Mouse (Mus musculus) small intestine, adult 2 months (tissue): ENCODE data around the gene Wnt10b. TPM values are rescaled to one million over a fixed set of nuclear protein-coding genes. Genes with fewer than 3 reads are reported as not detected.

Source experiments
- H3K27ac ChIP-seq: fragments of 200-500 bp; 2 replicates; pipeline ENCODE4 v1.5.1; 2012; ENCODE audit warnings: low read depth, low read length, control low read depth, inconsistent platforms; ENCODE audit not compliant: insufficient read depth
- H3K27me3 ChIP-seq: fragments of 200-500 bp; 2 replicates; pipeline ENCODE4 v1.6.1; 2012; ENCODE audit warnings: mild to moderate bottlenecking, moderate library complexity, low read length, inconsistent platforms; ENCODE audit not compliant: control insufficient read depth, insufficient read depth
- H3K36me3 ChIP-seq: fragments of 200-500 bp; 2 replicates; pipeline ENCODE4 v1.6.1; 2012; ENCODE audit warnings: mild to moderate bottlenecking, low read length, control low read depth, inconsistent platforms; ENCODE audit not compliant: control insufficient read depth, insufficient read depth
- H3K4me1 ChIP-seq: fragments of 200-500 bp; 2 replicates; pipeline ENCODE4 v1.6.1; 2012; ENCODE audit warnings: low read length, inconsistent platforms, mixed read lengths; ENCODE audit not compliant: control insufficient read depth, insufficient read depth, insufficient read length
- H3K4me3 ChIP-seq: fragments of 200-500 bp; 2 replicates; pipeline ENCODE4 v1.5.1; 2012; ENCODE audit warnings: low read depth, mild to moderate bottlenecking, control low read depth, inconsistent platforms, low read length, moderate library complexity
- CTCF ChIP-seq: fragments of 200-500 bp; IDR thresholded peaks from 2 replicates; pipeline ENCODE4 v1.5.1; 2012; ENCODE audit warnings: low read depth, mild to moderate bottlenecking, control low read depth, inconsistent platforms, low read length, moderate library complexity, mixed read lengths; ENCODE audit not compliant: insufficient replicate concordance, insufficient read length; ENCODE audit errors: extremely low read depth
- POLR2A ChIP-seq: fragments of 200-500 bp; IDR thresholded peaks from 2 replicates; pipeline ENCODE4 v1.6.1; 2012; ENCODE audit warnings: low read depth, mild to moderate bottlenecking, control low read depth, inconsistent platforms, low read length, moderate library complexity
- WGBS: fragments of 180-500 bp; shearing (Covaris S2); methylation state at CpG from one replicate; pipeline ENCODE4 v1.1.7; 2018; 5-methylcytosine and 5-hydroxymethylcytosine counted together
- polyA plus RNA-seq: library from polyadenylated mRNA; depleted of rRNA; stranded (reverse); fragments of >200 nt; gene quantifications from 2 replicates; pipeline ENCODE4 v1.2.3, GENCODE M21; 2012

Gene Wnt10b
- polyA plus RNA-seq, 1 experiment: 0.18 TPM

DNA sequence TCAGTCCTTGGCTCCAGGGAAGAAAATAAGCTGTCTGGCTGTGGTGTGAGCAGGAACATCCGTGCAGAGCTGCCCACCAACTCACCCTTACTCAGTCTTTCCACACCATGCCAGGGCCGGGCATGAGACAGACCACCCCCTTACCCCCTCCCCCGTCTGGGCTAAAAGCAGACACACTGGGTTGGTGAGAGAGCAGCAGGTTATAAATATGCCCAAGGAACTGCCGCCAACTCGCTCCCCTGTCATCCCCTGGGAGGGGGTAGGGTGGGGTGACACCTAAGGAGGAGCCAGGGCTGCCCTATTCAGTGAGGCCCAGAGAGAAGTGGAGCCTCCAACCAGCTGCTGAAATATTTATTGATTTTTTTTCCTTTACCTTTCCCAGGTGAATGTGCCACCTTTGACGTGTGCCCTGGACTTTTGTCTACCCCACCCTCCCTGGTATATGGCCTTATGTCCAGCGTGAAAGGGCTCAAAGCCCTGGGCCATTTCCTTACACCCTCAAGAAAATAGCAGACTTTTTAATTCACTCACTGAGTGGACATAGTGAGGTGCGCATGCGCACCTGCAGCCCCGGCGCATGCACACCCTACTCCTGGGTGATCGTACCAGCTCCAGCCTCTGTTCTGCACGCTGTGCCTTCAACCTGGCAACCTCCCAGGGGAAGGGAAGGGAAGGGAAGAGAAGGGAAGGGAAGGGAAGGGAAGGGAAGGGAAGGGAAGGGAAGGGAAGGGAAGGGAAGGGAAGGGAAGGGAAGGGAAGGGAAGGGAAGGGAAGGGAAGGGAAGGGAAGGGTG, 19.0 kb upstream of the Wnt10b start:
- Histone ChIP-seq H3K27ac (no peak overlapping the region), H3K27me3 (peaks cover 45% of the 10 kb centered on the region), H3K36me3 (no peaks in the 10 kb centered on the region), H3K4me3 (no peak overlapping the region), H3K4me1 (peaks cover 6% of the 10 kb centered on the region; the same call in 1 of the 2 replicates)
- 6% methylated on average over 13 of the region's 13 CpGs for WGBS
- no peak for TF ChIP-seq POLR2A
- TF ChIP-seq CTCF: no peak

DNA sequence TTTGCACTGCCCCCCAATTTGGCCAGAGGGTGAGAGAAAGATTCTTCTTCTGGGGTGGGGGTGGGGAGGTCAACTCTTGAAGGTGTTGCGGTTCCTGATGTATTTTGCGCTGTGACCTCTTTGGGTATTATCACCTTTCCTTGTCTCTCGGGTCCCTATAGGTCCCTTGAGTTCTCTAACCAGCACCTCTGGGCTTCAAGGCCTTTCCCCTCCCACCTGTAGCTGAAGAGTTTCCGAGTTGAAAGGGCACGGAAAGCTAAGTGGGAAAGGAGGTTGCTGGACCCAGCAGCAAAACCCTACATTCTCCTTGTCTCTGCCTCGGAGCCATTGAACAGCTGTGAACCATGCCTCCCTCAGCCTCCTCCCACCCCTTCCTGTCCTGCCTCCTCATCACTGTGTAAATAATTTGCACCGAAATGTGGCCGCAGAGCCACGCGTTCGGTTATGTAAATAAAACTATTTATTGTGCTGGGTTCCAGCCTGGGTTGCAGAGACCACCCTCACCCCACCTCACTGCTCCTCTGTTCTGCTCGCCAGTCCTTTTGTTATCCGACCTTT, 15.3 kb upstream of the Wnt10b start:
- Histone ChIP-seq H3K4me3 (no peak overlapping the region), H3K4me1 (peaks cover 18% of the 10 kb centered on the region), H3K27me3 (peaks cover 69% of the 10 kb centered on the region), H3K27ac (no peak overlapping the region), H3K36me3 (no peaks in the 10 kb centered on the region)
- TF ChIP-seq CTCF: no peak
- no peak for TF ChIP-seq POLR2A
- 7% methylated on average over 13 of the region's 13 CpGs for WGBS

DNA sequence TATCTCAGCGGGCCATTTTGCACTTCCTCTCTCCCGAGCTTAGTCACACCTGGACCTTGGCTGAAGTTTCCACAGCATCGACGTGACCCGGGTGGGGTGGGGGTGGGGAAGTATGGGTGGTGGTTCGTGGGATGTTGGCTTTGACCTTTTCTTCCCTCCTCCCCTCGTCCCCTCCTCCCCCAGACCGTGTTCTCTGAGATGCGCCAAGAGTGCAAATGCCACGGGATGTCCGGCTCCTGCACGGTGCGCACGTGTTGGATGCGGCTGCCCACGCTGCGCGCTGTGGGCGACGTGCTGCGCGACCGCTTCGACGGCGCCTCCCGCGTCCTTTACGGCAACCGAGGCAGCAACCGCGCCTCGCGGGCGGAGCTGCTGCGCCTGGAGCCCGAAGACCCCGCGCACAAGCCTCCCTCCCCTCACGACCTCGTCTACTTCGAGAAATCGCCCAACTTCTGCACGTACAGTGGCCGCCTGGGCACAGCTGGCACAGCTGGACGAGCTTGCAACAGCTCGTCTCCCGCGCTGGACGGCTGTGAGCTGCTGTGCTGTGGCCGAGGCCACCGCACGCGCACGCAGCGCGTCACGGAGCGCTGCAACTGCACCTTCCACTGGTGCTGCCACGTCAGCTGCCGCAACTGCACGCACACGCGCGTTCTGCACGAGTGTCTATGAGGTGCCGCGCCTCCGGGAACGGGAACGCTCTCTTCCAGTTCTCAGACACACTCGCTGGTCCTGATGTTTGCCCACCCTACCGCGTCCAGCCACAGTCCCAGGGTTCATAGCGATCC, 14.5 kb upstream of the Wnt10b start:
- TF ChIP-seq POLR2A (no peak), CTCF (no peak)
- WGBS: 2% methylated on average over 74 of the region's 75 CpGs

DNA sequence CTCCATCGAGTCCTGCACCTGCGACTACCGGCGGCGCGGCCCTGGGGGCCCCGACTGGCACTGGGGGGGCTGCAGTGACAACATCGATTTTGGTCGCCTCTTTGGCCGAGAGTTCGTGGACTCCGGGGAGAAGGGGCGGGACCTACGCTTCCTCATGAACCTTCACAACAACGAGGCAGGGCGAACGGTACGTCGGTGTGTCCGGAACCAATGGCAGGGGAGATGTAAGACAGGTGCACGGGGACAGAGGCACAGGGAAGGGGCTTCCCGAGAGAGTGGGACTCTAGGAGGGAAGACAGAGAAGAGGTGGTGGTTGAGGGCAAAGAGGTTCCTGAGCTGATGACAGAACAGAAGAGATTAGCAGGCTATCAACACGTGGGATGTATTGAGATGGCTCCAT, 13.8 kb upstream of the Wnt10b start:
- no peak for TF ChIP-seq CTCF
- Histone ChIP-seq H3K27me3 (peaks cover 71% of the 10 kb centered on the region), H3K27ac (no peak overlapping the region), H3K4me1 (peaks cover 18% of the 10 kb centered on the region), H3K4me3 (peak overlapping the region; percentile 4; the same call in 1 of the 2 replicates), H3K36me3 (no peaks in the 10 kb centered on the region)
- 2% methylated on average over 23 of the region's 23 CpGs for WGBS

More for the DNA sequence above, 14.5 kb upstream of the Wnt10b start:
- H3K4me1 ChIP-seq: peaks cover 18% of the 10 kb centered on the region
- no peak overlapping the region for H3K27ac ChIP-seq
- H3K36me3 ChIP-seq: no peaks in the 10 kb centered on the region
- peaks cover 73% of the 10 kb centered on the region for H3K27me3 ChIP-seq
- H3K4me3 ChIP-seq: peak overlapping the region; percentile 28

DNA sequence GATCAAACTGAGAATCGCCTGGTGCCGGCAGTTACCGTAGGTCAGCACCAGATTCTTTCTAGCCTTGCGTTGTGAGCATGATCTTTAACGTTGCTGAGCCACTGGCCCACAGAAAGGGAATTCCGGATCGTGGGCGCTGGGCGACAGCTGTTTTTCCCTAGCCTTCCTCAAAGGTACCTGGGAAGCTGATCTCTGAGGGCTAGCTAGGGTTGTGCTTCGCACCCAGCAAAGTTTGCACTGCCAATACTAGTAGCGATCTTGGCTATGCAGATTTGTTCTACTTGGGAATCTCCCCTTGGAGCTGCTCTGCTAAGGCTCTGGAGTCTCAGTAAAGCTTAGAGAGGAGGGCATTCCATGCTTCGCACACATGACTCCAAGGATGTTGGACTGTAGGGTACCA, 13.3 kb upstream of the Wnt10b start:
- peaks cover 65% of the 10 kb centered on the region for H3K27me3 ChIP-seq
- 1% methylated on average over 12 of the region's 12 CpGs for WGBS

DNA sequence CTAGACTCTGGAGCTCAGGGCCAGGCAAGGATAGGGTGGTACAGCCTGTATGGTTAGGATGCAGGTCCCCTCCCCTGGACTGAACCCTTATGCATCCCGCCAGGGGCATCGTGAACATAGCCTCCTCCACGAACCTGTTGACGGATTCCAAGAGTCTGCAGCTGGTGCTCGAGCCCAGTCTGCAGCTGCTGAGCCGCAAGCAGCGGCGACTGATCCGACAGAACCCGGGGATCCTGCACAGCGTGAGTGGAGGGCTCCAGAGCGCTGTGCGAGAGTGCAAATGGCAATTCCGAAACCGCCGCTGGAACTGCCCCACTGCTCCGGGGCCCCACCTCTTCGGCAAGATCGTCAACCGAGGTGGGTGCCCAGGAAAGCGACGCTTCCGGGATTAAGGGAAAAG, 12.8 kb upstream of the Wnt10b start:
- H3K36me3 ChIP-seq: no peaks in the 10 kb centered on the region

More for the DNA sequence above, 13.3 kb upstream of the Wnt10b start:
- no peak overlapping the region for H3K27ac ChIP-seq
- peak overlapping the region; percentile 29 for H3K4me3 ChIP-seq
- TF ChIP-seq CTCF: no peak
- H3K4me1 ChIP-seq: peaks cover 18% of the 10 kb centered on the region
- no peaks in the 10 kb centered on the region for H3K36me3 ChIP-seq

More for the DNA sequence above, 12.8 kb upstream of the Wnt10b start:
- Histone ChIP-seq H3K4me1 (peaks cover 18% of the 10 kb centered on the region), H3K27ac (no peak overlapping the region), H3K4me3 (peak overlapping the region; percentile 29), H3K27me3 (peaks cover 62% of the 10 kb centered on the region)
- WGBS: under 1% methylated on average over 23 of the region's 23 CpGs
- TF ChIP-seq POLR2A (no peak), CTCF (no peak)
